Mouse (Mus musculus) lung, embryonic 14.5 days (tissue): ENCODE measurements around the gene Kmt2a. TPM values are rescaled to one million over a fixed set of nuclear protein-coding genes. Genes with fewer than 3 reads are reported as not detected.

Experiments used
- ATAC-seq: fragments of 200-750 bp; cut with Nextera tagmentation; 2 replicates; pipeline ENCODE4 v1.8.0; 2017; ENCODE audit warnings: mild to moderate bottlenecking, moderate TSS enrichment, moderate library complexity; ENCODE audit not compliant: insufficient read depth
- DNase-seq: peaks from one replicate; pipeline ENCODE4 v3.0.0-alpha.2; 2015
- H3K27ac ChIP-seq: fragments of 300-500 bp; sonication (generic); 2 replicates; pipeline ENCODE4 v1.5.1; 2014; ENCODE audit warnings: low read depth, mild to moderate bottlenecking, moderate library complexity
- H3K27me3 ChIP-seq: fragments of 300-500 bp; sonication (generic); 2 replicates; pipeline ENCODE4 v1.6.1; 2014; ENCODE audit warnings: low read length, control low read depth; ENCODE audit not compliant: insufficient read depth
- H3K36me3 ChIP-seq: fragments of 300-500 bp; sonication (generic); 2 replicates; pipeline ENCODE4 v1.6.1; 2014; ENCODE audit warnings: control low read depth; ENCODE audit not compliant: insufficient read depth
- H3K4me1 ChIP-seq: fragments of 300-500 bp; sonication (generic); 2 replicates; pipeline ENCODE4 v1.6.1; 2014; ENCODE audit warnings: antibody characterized with exemption, control low read depth; ENCODE audit not compliant: insufficient read depth
- H3K4me2 ChIP-seq: fragments of 300-500 bp; sonication (generic); 2 replicates; pipeline ENCODE4 v1.6.1; 2014; ENCODE audit warnings: mild to moderate bottlenecking
- H3K4me3 ChIP-seq: fragments of 300-500 bp; sonication (generic); 2 replicates; pipeline ENCODE4 v1.5.1; 2014; ENCODE audit warnings: low read depth, low read length
- H3K9ac ChIP-seq: fragments of 300-500 bp; sonication (generic); 2 replicates; pipeline ENCODE4 v1.6.1; 2014
- H3K9me3 ChIP-seq: fragments of 300-500 bp; sonication (generic); 2 replicates; pipeline ENCODE4 v1.6.1; 2016; ENCODE audit warnings: low read depth, low read length, control low read depth
- CTCF ChIP-seq: IDR thresholded peaks from 2 replicates; pipeline ENCODE4 v1.5.1; 2016; ENCODE audit warnings: antibody characterized with exemption, low read depth
- WGBS: fragments of 180-500 bp; shearing (Covaris S2); extraction: QIAGEN DNeasy Blood & Tissue Kit; methylation state at CpG from one replicate; pipeline ENCODE4 v1.1.7; 2014; 5-methylcytosine and 5-hydroxymethylcytosine counted together
- polyA plus RNA-seq: library from polyadenylated mRNA; unstranded; fragments of >200 nt; fragmentation: Nextera tagmentation; extraction: Ambion mirVana; gene quantifications from 2 replicates; pipeline ENCODE4 v1.2.1, GENCODE M21; 2014

The Kmt2a gene
- polyA plus RNA-seq: 14.4 and 14.7 TPM in 2 replicates

GRCm38 (mm10) chr9:44881221-44881871 is at the start of gene Kmt2a:
TSS of gene Kmt2a (minus strand) at chr9:44881296.
- Histone ChIP-seq H3K27ac (peak within 1 kb of the TSS; percentile 98), H3K36me3 (no peaks in the 10 kb centered on the region), H3K4me2 (peak within 1 kb of the TSS; percentile 100), H3K27me3 (no peaks in the 10 kb centered on the region), H3K9me3 (no peaks in the 10 kb centered on the region), H3K9ac (peak within 1 kb of the TSS; percentile 93), H3K4me3 (peak within 1 kb of the TSS; percentile 98), H3K4me1 (peaks cover 8% of the 10 kb centered on the region)
- TF ChIP-seq CTCF: no peak
- under 1% methylated on average over 49 of the region's 71 CpGs for WGBS
- peak; percentile 72 for ATAC-seq
- DNase-seq: peak; percentile 98

DNA sequence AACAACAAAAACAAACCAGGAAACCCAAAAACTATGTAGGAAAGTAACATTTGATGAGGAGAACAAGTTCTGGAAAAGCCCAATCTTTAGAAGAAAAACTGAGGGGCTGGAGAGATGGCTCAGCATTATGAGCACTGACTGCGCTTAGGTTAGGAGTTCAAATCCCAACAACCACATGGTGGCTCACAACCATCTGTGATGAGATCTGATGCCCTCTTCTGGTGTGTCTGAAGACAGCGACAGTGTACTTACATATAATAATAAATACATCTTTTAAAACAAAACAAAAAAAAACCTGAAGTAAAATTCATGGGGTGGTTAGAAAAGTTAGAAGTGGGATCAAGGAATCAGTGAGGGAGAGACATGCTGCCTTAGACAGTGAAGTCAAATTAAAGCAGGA is 40.4 kb upstream of the Kmt2a start:
- 69% methylated on average over 2 of the region's 2 CpGs for WGBS

GRCm38 (mm10) chr9:44921123-44921468 is 40.0 kb upstream of the Kmt2a start:
- TF ChIP-seq CTCF: no peak
- H3K9me3 ChIP-seq: no peaks in the 10 kb centered on the region
- peak overlapping the region; percentile 85 for H3K27ac ChIP-seq
- H3K27me3 ChIP-seq: no peaks in the 10 kb centered on the region
- DNase-seq (no peak), ATAC-seq (peak; percentile 92)
- H3K4me1 ChIP-seq: peaks cover 3% of the 10 kb centered on the region; the same call in 1 of the 2 replicates
- H3K9ac ChIP-seq: peak overlapping the region; percentile 40
- peak overlapping the region; percentile 84 for H3K4me2 ChIP-seq
- 1% methylated on average over 8 of the region's 8 CpGs for WGBS
- H3K4me3 ChIP-seq: peak overlapping the region; percentile 86
- H3K36me3 ChIP-seq: no peaks in the 10 kb centered on the region; the same call in 1 of the 2 replicates

More for the DNA sequence above, 40.4 kb upstream of the Kmt2a start:
- H3K4me2 ChIP-seq: peak overlapping the region; percentile 84
- no peaks in the 10 kb centered on the region; the same call in 1 of the 2 replicates for H3K36me3 ChIP-seq
- H3K27ac ChIP-seq: peak overlapping the region; percentile 85
- H3K9me3 ChIP-seq: no peaks in the 10 kb centered on the region
- H3K4me1 ChIP-seq: peaks cover 3% of the 10 kb centered on the region; the same call in 1 of the 2 replicates
- H3K9ac ChIP-seq: peak overlapping the region; percentile 40
- no peak for TF ChIP-seq CTCF
- DNase-seq: no peak
- H3K27me3 ChIP-seq: no peaks in the 10 kb centered on the region
- no peak for ATAC-seq
- H3K4me3 ChIP-seq: peak overlapping the region; percentile 86

- Histone ChIP-seq H3K9me3 (no peaks in the 10 kb centered on the region), H3K27me3 (no peaks in the 10 kb centered on the region), H3K4me1 (peaks cover 3% of the 10 kb centered on the region; the same call in 1 of the 2 replicates), H3K9ac (peak within 1 kb of the TSS; percentile 94), H3K36me3 (no peaks in the 10 kb centered on the region), H3K4me2 (peak within 1 kb of the TSS; percentile 84), H3K4me3 (peak within 1 kb of the TSS; percentile 86), H3K27ac (peak within 1 kb of the TSS; percentile 85)
- peak; percentile 92 for ATAC-seq
- TF ChIP-seq CTCF: no peak
- under 1% methylated on average over 48 of the region's 48 CpGs for WGBS
- peak; percentile 99 for DNase-seq
Observed at GRCm38 (mm10) chr9:44920374-44921122, 39.5 kb upstream of the Kmt2a start, which contains the start of gene Atp5l. TSS of gene Atp5l (minus strand) at chr9:44920742.

DNA sequence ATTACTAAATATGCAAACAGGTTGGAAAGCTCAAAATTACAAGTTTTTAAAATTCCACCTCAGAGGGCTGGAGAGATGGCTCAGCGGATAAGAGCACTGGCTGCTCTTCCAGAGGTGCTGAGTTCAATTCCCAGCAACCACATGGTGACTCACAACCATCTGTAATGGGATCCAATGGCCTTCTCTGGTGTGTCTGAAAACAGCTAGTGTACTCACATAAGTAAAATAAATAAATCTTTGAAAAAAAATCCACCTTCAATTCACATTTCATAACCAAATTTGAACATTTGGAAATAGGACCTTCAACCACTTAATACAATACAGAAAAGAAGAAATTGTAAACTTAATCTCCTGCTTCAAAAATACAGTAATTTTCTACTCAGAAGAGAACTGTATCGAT is 38.5 kb upstream of the Kmt2a start:
- Histone ChIP-seq H3K36me3 (no peaks in the 10 kb centered on the region), H3K4me3 (peak overlapping the region; percentile 86), H3K27ac (no peak overlapping the region), H3K4me1 (peaks cover 3% of the 10 kb centered on the region; the same call in 1 of the 2 replicates), H3K4me2 (peak overlapping the region; percentile 84), H3K27me3 (no peaks in the 10 kb centered on the region), H3K9me3 (no peaks in the 10 kb centered on the region), H3K9ac (peak overlapping the region; percentile 94)
- ATAC-seq: no peak
- WGBS: 29% methylated on average over 2 of the region's 2 CpGs
- TF ChIP-seq CTCF: no peak
- DNase-seq: no peak

- ATAC-seq (no peak), DNase-seq (peak; percentile 71)
- H3K4me3 ChIP-seq: no peak overlapping the region
- 57% methylated on average over 1 of the region's 1 CpGs for WGBS
- no peaks in the 10 kb centered on the region for H3K27me3 ChIP-seq
- H3K4me2 ChIP-seq: no peak overlapping the region
- no peak overlapping the region for H3K9ac ChIP-seq
- no peak overlapping the region for H3K27ac ChIP-seq
- peak; percentile 53; the same call in 1 of the 2 replicates for TF ChIP-seq CTCF
- H3K4me1 ChIP-seq: peaks cover 3% of the 10 kb centered on the region; the same call in 1 of the 2 replicates
- peaks cover 20% of the 10 kb centered on the region for H3K36me3 ChIP-seq
- H3K9me3 ChIP-seq: no peaks in the 10 kb centered on the region
Observed at GRCm38 (mm10) chr9:44916196-44916595, 35.1 kb upstream of the Kmt2a start.

- WGBS: 33% methylated on average over 4 of the region's 4 CpGs
- no peak for TF ChIP-seq CTCF
Observed at GRCm38 (mm10) chr9:44914706-44915105, 33.6 kb upstream of the Kmt2a start.

More at GRCm38 (mm10) chr9:44914706-44915105, 33.6 kb upstream of the Kmt2a start:
- H3K27me3 ChIP-seq: no peaks in the 10 kb centered on the region
- peaks cover 3% of the 10 kb centered on the region; the same call in 1 of the 2 replicates for H3K4me1 ChIP-seq
- peaks cover 32% of the 10 kb centered on the region for H3K36me3 ChIP-seq
- DNase-seq (peak; percentile 50), ATAC-seq (no peak)
- H3K27ac ChIP-seq: no peak overlapping the region
- H3K4me3 ChIP-seq: no peak overlapping the region
- no peak overlapping the region for H3K4me2 ChIP-seq
- no peak overlapping the region for H3K9ac ChIP-seq
- no peaks in the 10 kb centered on the region for H3K9me3 ChIP-seq
